Mouse (Mus musculus): ENCODE measurements around the gene Mrps16.

DNA sequence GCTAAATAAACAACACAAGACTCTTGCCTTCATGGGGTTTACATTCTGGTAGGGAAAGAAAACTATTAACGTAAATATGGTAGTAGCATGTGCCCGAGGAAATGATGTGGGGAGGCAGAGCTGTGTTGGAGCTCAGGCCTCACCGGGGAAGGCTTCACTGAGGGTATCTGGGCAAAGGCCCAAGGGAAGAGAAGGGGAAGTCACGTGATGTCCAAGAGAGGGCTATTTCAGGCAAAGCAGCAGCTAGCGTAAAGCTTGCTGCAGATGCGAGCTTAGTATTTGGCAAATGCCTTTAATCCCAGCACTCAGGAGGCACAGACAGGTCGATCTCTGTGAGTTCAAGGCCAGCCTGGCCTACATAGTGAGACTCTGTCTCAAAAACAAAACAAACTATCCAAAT lies 28.8 kb upstream of the Mrps16 start:
- TF ChIP-seq CTCF (IDR thresholded peaks at IDR 0.05; ENCODE audit: control insufficient read depth, insufficient read depth, insufficient read length) (no peak), MAX (IDR thresholded peaks at IDR 0.05) (no peak)

Data from C2C12 (cell line).